Mouse (Mus musculus) c-Kit-positive CD71-negative TER-119-negative erythroid progenitor cells, embryonic 14.5 days (primary cell): ENCODE results near the gene Vmn2r97.
A peak's percentile ranks its signal among the peaks of the same experiment; 100 is the strongest.
"Not testable (repeated sequence)": the region's sequence is repeated elsewhere in the genome, so short reads cannot be mapped to it uniquely, and the experiment has no call there.

Source experiments
- DNase-seq: peaks from one replicate; pipeline ENCODE4 v3.0.0-alpha.2; 2013; ENCODE audit warnings: low read depth

Gene Vmn2r97

GRCm38 (mm10) chr17:18914000-18914399, at the start of gene Vmn2r97:
Gene Vmn2r97, plus strand, starts transcription at chr17:18914300.
- not testable (repeated sequence) for DNase-seq

- DNase-seq, result not testable (repeated sequence)
These were observed 31.7 kb upstream of the Vmn2r97 start for GRCm38 (mm10) chr17:18882436-18882835.

- DNase-seq, result no peak
These were observed 24.3 kb upstream of the Vmn2r97 start for GRCm38 (mm10) chr17:18889745-18890329.

- not testable (repeated sequence) for DNase-seq
These were observed 43.7 kb downstream of the Vmn2r97 start for GRCm38 (mm10) chr17:18957800-18958199.

GRCm38 (mm10) chr17:18968371-18969275, 54.5 kb downstream of the Vmn2r97 start:
- peak; percentile 9 for DNase-seq
